Mouse (Mus musculus): ENCODE results near the gene Ilf3. TPM values are rescaled to one million over a fixed set of nuclear protein-coding genes. Genes with fewer than 3 reads are reported as not detected.

Ilf3 gene
- polyA plus RNA-seq, 1 experiment = 81.9 TPM

- Histone ChIP-seq H3K4me1 (ENCODE audit: control insufficient read depth, insufficient read depth, low read length) (no peaks in the 10 kb centered on the region), H3K27me3 (ENCODE audit: control insufficient read depth, insufficient read depth, low read length) (no peaks in the 10 kb centered on the region), H3K4me3 (ENCODE audit: control insufficient read depth, low read depth, low read length) (no peak overlapping the region), H3K36me3 (ENCODE audit: control insufficient read depth, insufficient read depth, low read length) (no peaks in the 10 kb centered on the region), H3K27ac (ENCODE audit: control insufficient read depth, insufficient read depth, low read depth, low read length) (no peak overlapping the region)
- no peak for TF ChIP-seq POLR2A (IDR thresholded peaks at IDR 0.05; ENCODE audit: control insufficient read depth, low read depth, low read length)
- no peak for TF ChIP-seq CTCF (IDR thresholded peaks at IDR 0.05; ENCODE audit: control insufficient read depth, insufficient read depth, insufficient replicate concordance, low read depth, low read length)
Observed at GRCm38 (mm10) chr9:21417866-21418265, 50.2 kb downstream of the Ilf3 start.

- Histone ChIP-seq H3K36me3 (ENCODE audit: control insufficient read depth, insufficient read depth, low read length) (no peaks in the 10 kb centered on the region), H3K4me1 (ENCODE audit: control insufficient read depth, insufficient read depth, low read length) (peaks cover 3% of the 10 kb centered on the region; the same call in 1 of the 2 replicates)
- TF ChIP-seq CTCF (IDR thresholded peaks at IDR 0.05; ENCODE audit: control insufficient read depth, insufficient read depth, insufficient replicate concordance, low read depth, low read length) (no peak), POLR2A (IDR thresholded peaks at IDR 0.05; ENCODE audit: control insufficient read depth, low read depth, low read length) (no peak)
Observed at GRCm38 (mm10) chr9:21419646-21420045, 52.0 kb downstream of the Ilf3 start.

GRCm38 (mm10) chr9:21424631-21425555 is 57.2 kb downstream of the Ilf3 start, which contains the start of gene Dnm2:
Gene Dnm2, plus strand, starts transcription at chr9:21424908.
- peak within 1 kb of the TSS; percentile 97 for H3K4me3 ChIP-seq (ENCODE audit: control insufficient read depth, low read depth, low read length)
- TF ChIP-seq CTCF (IDR thresholded peaks at IDR 0.05; ENCODE audit: control insufficient read depth, insufficient read depth, insufficient replicate concordance, low read depth, low read length) = no peak
- peak; percentile 64 for TF ChIP-seq POLR2A (IDR thresholded peaks at IDR 0.05; ENCODE audit: control insufficient read depth, low read depth, low read length)
- peaks cover 9% of the 10 kb centered on the region for H3K4me1 ChIP-seq (ENCODE audit: control insufficient read depth, insufficient read depth, low read length)
- H3K27ac ChIP-seq (ENCODE audit: control insufficient read depth, insufficient read depth, low read depth, low read length) = peak within 1 kb of the TSS; percentile 92
- H3K27me3 ChIP-seq (ENCODE audit: control insufficient read depth, insufficient read depth, low read length) = no peaks in the 10 kb centered on the region
- no peaks in the 10 kb centered on the region for H3K36me3 ChIP-seq (ENCODE audit: control insufficient read depth, insufficient read depth, low read length)

More at GRCm38 (mm10) chr9:21419646-21420045, 52.0 kb downstream of the Ilf3 start:
- Histone ChIP-seq H3K27me3 (ENCODE audit: control insufficient read depth, insufficient read depth, low read length) (no peaks in the 10 kb centered on the region), H3K4me3 (ENCODE audit: control insufficient read depth, low read depth, low read length) (no peak overlapping the region), H3K27ac (ENCODE audit: control insufficient read depth, insufficient read depth, low read depth, low read length) (no peak overlapping the region)

- TF ChIP-seq CTCF (IDR thresholded peaks at IDR 0.05; ENCODE audit: control insufficient read depth, insufficient read depth, insufficient replicate concordance, low read depth, low read length) (no peak), POLR2A (IDR thresholded peaks at IDR 0.05; ENCODE audit: control insufficient read depth, low read depth, low read length) (no peak)
- H3K4me3 ChIP-seq (ENCODE audit: control insufficient read depth, low read depth, low read length) = peak overlapping the region; percentile 97
- no peaks in the 10 kb centered on the region for H3K27me3 ChIP-seq (ENCODE audit: control insufficient read depth, insufficient read depth, low read length)
- H3K4me1 ChIP-seq (ENCODE audit: control insufficient read depth, insufficient read depth, low read length) = peaks cover 9% of the 10 kb centered on the region
- H3K36me3 ChIP-seq (ENCODE audit: control insufficient read depth, insufficient read depth, low read length) = no peaks in the 10 kb centered on the region
- H3K27ac ChIP-seq (ENCODE audit: control insufficient read depth, insufficient read depth, low read depth, low read length) = peak overlapping the region; percentile 30; the same call in 1 of the 2 replicates
Observed at GRCm38 (mm10) chr9:21425556-21425945, 57.9 kb downstream of the Ilf3 start.

DNA sequence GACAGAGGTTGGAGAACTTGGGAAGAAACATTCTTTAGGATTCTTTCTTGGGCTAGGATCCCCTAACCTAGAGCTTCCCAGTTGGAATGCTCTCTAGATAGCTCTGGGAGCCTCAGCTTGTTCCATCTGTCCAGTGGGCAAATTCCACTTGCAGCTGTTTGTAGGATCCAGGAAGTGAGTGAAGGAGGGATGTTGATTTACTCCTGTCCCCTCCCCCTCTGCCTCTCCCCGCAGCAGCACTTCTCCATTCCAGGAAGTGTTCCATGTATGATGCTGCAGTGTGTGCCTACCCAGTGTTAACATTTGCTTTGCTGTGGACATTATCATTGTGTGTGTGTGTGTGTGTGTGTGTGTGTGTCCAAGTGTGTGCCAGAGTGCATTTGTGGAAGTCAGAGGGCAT is 58.3 kb downstream of the Ilf3 start:
- peak overlapping the region; percentile 97 for H3K4me3 ChIP-seq (ENCODE audit: control insufficient read depth, low read depth, low read length)

GRCm38 (mm10) chr9:21426525-21426924 is 58.9 kb downstream of the Ilf3 start:
- no peaks in the 10 kb centered on the region for H3K27me3 ChIP-seq (ENCODE audit: control insufficient read depth, insufficient read depth, low read length)
- H3K4me3 ChIP-seq (ENCODE audit: control insufficient read depth, low read depth, low read length) = no peak overlapping the region; the same call in 1 of the 2 replicates
- H3K4me1 ChIP-seq (ENCODE audit: control insufficient read depth, insufficient read depth, low read length) = peaks cover 9% of the 10 kb centered on the region
- TF ChIP-seq CTCF (IDR thresholded peaks at IDR 0.05; ENCODE audit: control insufficient read depth, insufficient read depth, insufficient replicate concordance, low read depth, low read length) = no peak
- no peak for TF ChIP-seq POLR2A (IDR thresholded peaks at IDR 0.05; ENCODE audit: control insufficient read depth, low read depth, low read length)
- H3K27ac ChIP-seq (ENCODE audit: control insufficient read depth, insufficient read depth, low read depth, low read length) = no peak overlapping the region
- no peaks in the 10 kb centered on the region for H3K36me3 ChIP-seq (ENCODE audit: control insufficient read depth, insufficient read depth, low read length)

More for the DNA sequence above, 58.3 kb downstream of the Ilf3 start:
- peaks cover 9% of the 10 kb centered on the region for H3K4me1 ChIP-seq (ENCODE audit: control insufficient read depth, insufficient read depth, low read length)
- no peak overlapping the region for H3K27ac ChIP-seq (ENCODE audit: control insufficient read depth, insufficient read depth, low read depth, low read length)
- TF ChIP-seq POLR2A (IDR thresholded peaks at IDR 0.05; ENCODE audit: control insufficient read depth, low read depth, low read length) = no peak
- no peak for TF ChIP-seq CTCF (IDR thresholded peaks at IDR 0.05; ENCODE audit: control insufficient read depth, insufficient read depth, insufficient replicate concordance, low read depth, low read length)
- H3K27me3 ChIP-seq (ENCODE audit: control insufficient read depth, insufficient read depth, low read length) = no peaks in the 10 kb centered on the region
- no peaks in the 10 kb centered on the region for H3K36me3 ChIP-seq (ENCODE audit: control insufficient read depth, insufficient read depth, low read length)

DNA sequence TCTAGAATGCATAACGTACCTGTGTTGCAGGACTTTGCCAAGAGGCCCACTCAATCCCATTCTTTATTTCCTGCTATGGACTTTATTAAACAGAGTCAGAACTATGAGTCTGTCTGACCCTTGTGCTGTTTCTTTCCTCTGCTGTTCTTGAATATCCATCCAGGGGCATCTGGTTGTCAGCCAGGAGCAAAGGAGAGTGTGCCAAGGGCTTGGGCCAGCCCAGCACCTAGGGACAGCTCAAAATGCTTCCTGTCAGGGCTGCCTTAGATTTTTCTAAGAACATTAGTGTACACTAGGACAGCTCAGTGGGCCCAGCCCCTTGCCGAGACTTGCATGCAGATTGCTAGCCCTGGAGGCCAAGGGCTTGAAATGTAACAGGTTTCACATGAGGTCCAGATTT is 60.1 kb downstream of the Ilf3 start:
- no peak for TF ChIP-seq CTCF (IDR thresholded peaks at IDR 0.05; ENCODE audit: control insufficient read depth, insufficient read depth, insufficient replicate concordance, low read depth, low read length)
- no peak for TF ChIP-seq POLR2A (IDR thresholded peaks at IDR 0.05; ENCODE audit: control insufficient read depth, low read depth, low read length)
- H3K4me1 ChIP-seq (ENCODE audit: control insufficient read depth, insufficient read depth, low read length) = peaks cover 9% of the 10 kb centered on the region
- H3K27ac ChIP-seq (ENCODE audit: control insufficient read depth, insufficient read depth, low read depth, low read length) = no peak overlapping the region
- H3K4me3 ChIP-seq (ENCODE audit: control insufficient read depth, low read depth, low read length) = no peak overlapping the region
- H3K27me3 ChIP-seq (ENCODE audit: control insufficient read depth, insufficient read depth, low read length) = no peaks in the 10 kb centered on the region
- no peaks in the 10 kb centered on the region for H3K36me3 ChIP-seq (ENCODE audit: control insufficient read depth, insufficient read depth, low read length)

All from testis, adult 2 months (tissue).